Mouse (Mus musculus) olfactory bulb, adult 2 months (tissue): ENCODE data around the gene Cdh4.

Source experiments
- CTCF ChIP-seq: fragments of 200-500 bp; IDR thresholded peaks from 2 replicates; pipeline ENCODE4 v1.5.1; 2012; ENCODE audit warnings: low read depth, mild to moderate bottlenecking, low read length, moderate library complexity; ENCODE audit not compliant: insufficient read depth
- POLR2A ChIP-seq: fragments of 200-500 bp; IDR thresholded peaks from 2 replicates; pipeline ENCODE4 v1.6.1; 2012; ENCODE audit warnings: mild to moderate bottlenecking, low read depth, low read length, moderate library complexity; ENCODE audit not compliant: insufficient read depth

GRCm38 (mm10) chr2:179535204-179535603, 93.0 kb downstream of the Cdh4 start:
- TF ChIP-seq CTCF (no peak), POLR2A (no peak)
